8 mouse cellular contexts compared by ENCODE assay signal in the genomic region with DNA sequence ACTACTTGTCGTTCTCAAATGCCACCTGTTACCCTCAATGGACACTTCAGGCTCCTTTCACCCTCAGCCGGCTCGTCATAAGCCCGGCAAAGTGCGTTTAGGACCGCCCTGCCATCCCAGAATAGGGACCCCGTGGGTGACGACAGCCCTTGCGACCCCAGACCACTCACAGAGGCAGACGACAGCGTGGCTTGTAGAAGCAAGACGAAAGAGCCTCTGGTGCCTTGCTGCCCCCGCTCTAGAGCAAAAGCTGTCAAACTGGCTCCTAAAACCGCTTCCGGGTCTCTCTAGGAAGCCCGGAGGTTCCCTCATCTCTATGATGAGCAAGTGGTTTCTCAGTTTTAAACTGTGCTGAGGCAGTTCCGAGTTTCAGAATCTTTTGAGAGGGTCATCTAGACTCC. TPM values are rescaled to one million over a fixed set of nuclear protein-coding genes. Genes with fewer than 3 reads are reported as not detected.
DNase-seq lines count a peak whose midpoint lies in the region; ATAC-seq and TF ChIP-seq lines count a peak whose summit lies in the region.

A gene (minus strand): TSS at position 260 of the 401 bp plus-strand sequence.

- no peak within 1 kb of the TSS for H3ac ChIP-seq in myocyte (ENCODE audit: control insufficient read depth, insufficient read length)

- no peaks in the 10 kb centered on the region for H3K9me3 ChIP-seq in embryonic facial prominence, embryonic 14.5 days (ENCODE audit: control insufficient read depth, low read length)
- H3K9me3 ChIP-seq in heart, embryonic 14.5 days (ENCODE audit: control insufficient read depth, low read length) = no peaks in the 10 kb centered on the region
- H3K9me3 ChIP-seq in liver, embryonic 12.5 days (replicated peaks) = no peaks in the 10 kb centered on the region

- no peak for TF ChIP-seq CTCF in cerebellum, adult 2 months (IDR thresholded peaks at IDR 0.05; ENCODE audit: borderline replicate concordance, insufficient read depth, low read depth, low read length)

- WGBS in cerebellum, adult 2 months = 19% methylated on average over 17 of the region's 17 CpGs
- 13% methylated on average over 17 of the region's 17 CpGs for WGBS in embryonic facial prominence, embryonic 14.5 days
- 7% methylated on average over 17 of the region's 17 CpGs for WGBS in heart, embryonic 14.5 days
- WGBS in liver, embryonic 12.5 days (ENCODE audit: insufficient replicate concordance) = 7% methylated on average over 17 of the region's 17 CpGs

- peak within 1 kb of the TSS; percentile 47 for H3K4me3 ChIP-seq in cerebellum, adult 2 months (replicated peaks; ENCODE audit: insufficient read depth, low read depth, low read length)
- H3K4me3 ChIP-seq in embryonic facial prominence, embryonic 14.5 days (ENCODE audit: low read depth, low read length) = peak within 1 kb of the TSS; percentile 46
- peak within 1 kb of the TSS; percentile 56 to 81 for H3K4me3 ChIP-seq in heart, embryonic 14.5 days (ENCODE audit: control insufficient read depth in 1 of 2, insufficient read depth in 1 of 2, low read depth in 1 of 2, low read length in 2 of 2)
- peak within 1 kb of the TSS; percentile 60 for H3K4me3 ChIP-seq in liver, embryonic 12.5 days
- no peak within 1 kb of the TSS for H3K4me3 ChIP-seq in myocyte

- DNase-seq in cerebellum, adult 2 months = peak in 1 of 2 experiments; percentile 14
- no peak for DNase-seq in cerebellum, adult 11 months
- DNase-seq in embryonic facial prominence, embryonic 14.5 days (ENCODE audit: low spot score) = peak; percentile 69
- DNase-seq in kidney, postnatal 10 days = peak; percentile 69
- peak; percentile 21 to 37 for DNase-seq in spleen, postnatal 14 days (ENCODE audit: low spot score in 2 of 2)

- H3K9ac ChIP-seq in embryonic facial prominence, embryonic 14.5 days (ENCODE audit: low read depth, low read length) = peak within 1 kb of the TSS; percentile 63
- peak within 1 kb of the TSS; percentile 72 for H3K9ac ChIP-seq in heart, embryonic 14.5 days (ENCODE audit: low read length)
- peak within 1 kb of the TSS; percentile 67 for H3K9ac ChIP-seq in liver, embryonic 12.5 days

- H3K4me2 ChIP-seq in embryonic facial prominence, embryonic 14.5 days (ENCODE audit: low read depth, low read length) = peak within 1 kb of the TSS; percentile 65
- H3K4me2 ChIP-seq in heart, embryonic 14.5 days (ENCODE audit: low read length) = peak within 1 kb of the TSS; percentile 78
- H3K4me2 ChIP-seq in liver, embryonic 12.5 days = peak within 1 kb of the TSS; percentile 67
- H3K4me2 ChIP-seq in myocyte (ENCODE audit: low read depth) = peak within 1 kb of the TSS; percentile 42

- no peaks in the 10 kb centered on the region for H3K4me1 ChIP-seq in cerebellum, adult 2 months (ENCODE audit: control insufficient read depth, insufficient read depth, low read length)
- no peaks in the 10 kb centered on the region for H3K4me1 ChIP-seq in embryonic facial prominence, embryonic 14.5 days (ENCODE audit: control insufficient read depth, insufficient read depth, low read length)
- H3K4me1 ChIP-seq in heart, embryonic 14.5 days (ENCODE audit: control insufficient read depth in 2 of 2, insufficient read depth in 2 of 2, low read length in 2 of 2) = peaks cover 0 to 2% of the 10 kb centered on the region in 2 experiments; a peak in 2 of 4 replicates
- H3K4me1 ChIP-seq in liver, embryonic 12.5 days = no peaks in the 10 kb centered on the region

- H3K79me2 ChIP-seq in myocyte (ENCODE audit: control insufficient read depth, insufficient read depth) = no peaks in the 10 kb centered on the region

- TF ChIP-seq POLR2A in cerebellum, adult 2 months (IDR thresholded peaks at IDR 0.05; ENCODE audit: borderline replicate concordance, insufficient read depth, low read length) = no peak
- TF ChIP-seq POLR2A in myocyte (IDR thresholded peaks at IDR 0.05; ENCODE audit: insufficient read length, low read depth) = no peak

- no peaks in the 10 kb centered on the region for H3K27me3 ChIP-seq in cerebellum, adult 2 months (ENCODE audit: control insufficient read depth, insufficient read depth, low read length)
- no peaks in the 10 kb centered on the region; the same call in 1 of the 2 replicates for H3K27me3 ChIP-seq in embryonic facial prominence, embryonic 14.5 days (replicated peaks; ENCODE audit: control insufficient read depth, insufficient read depth, low read length)
- H3K27me3 ChIP-seq in heart, embryonic 14.5 days (ENCODE audit: control insufficient read depth, insufficient read depth, low read length) = 0 out of 2 replicates have a peak, but pooled peaks cover 2% of the 10 kb centered on the region
- H3K27me3 ChIP-seq in liver, embryonic 12.5 days (replicated peaks) = peaks cover 15% of the 10 kb centered on the region; the same call in 1 of the 2 replicates
- no peaks in the 10 kb centered on the region for H3K27me3 ChIP-seq in myocyte (ENCODE audit: control insufficient read depth, insufficient read depth, insufficient read length)

- no peak for ATAC-seq in embryonic facial prominence, embryonic 14.5 days (ENCODE audit: low read depth)
- no peak for ATAC-seq in heart, embryonic 14.5 days (ENCODE audit: insufficient number of reproducible peaks, insufficient read depth, low FRiP score, low read depth)
- 0 out of 2 replicates have a peak, but pooled peaks have one; percentile 24 for ATAC-seq in liver, embryonic 12.5 days

- H3K27ac ChIP-seq in cerebellum, adult 2 months (ENCODE audit: insufficient read depth, low read length) = no peak within 1 kb of the TSS
- no peak within 1 kb of the TSS for H3K27ac ChIP-seq in embryonic facial prominence, embryonic 14.5 days (replicated peaks; ENCODE audit: low read depth, low read length)
- no peak within 1 kb of the TSS for H3K27ac ChIP-seq in heart, embryonic 14.5 days (replicated peaks in 1 of 2; ENCODE audit: control insufficient read depth in 1 of 2, insufficient read depth in 1 of 2, low read depth in 2 of 2, low read length in 2 of 2)
- H3K27ac ChIP-seq in liver, embryonic 12.5 days = no peak within 1 kb of the TSS

- H3K36me3 ChIP-seq in embryonic facial prominence, embryonic 14.5 days (ENCODE audit: control insufficient read depth, insufficient read depth, low read length) = no peaks in the 10 kb centered on the region
- no peaks in the 10 kb centered on the region for H3K36me3 ChIP-seq in heart, embryonic 14.5 days (ENCODE audit: control insufficient read depth, insufficient read depth, low read length)
- no peaks in the 10 kb centered on the region for H3K36me3 ChIP-seq in liver, embryonic 12.5 days
- H3K36me3 ChIP-seq in myocyte (ENCODE audit: control insufficient read depth, insufficient read depth) = no peaks in the 10 kb centered on the region

TF ChIP-seq in myocyte, 11 proteins besides CTCF, POLR2A, EP300 and RAD21:
- TF ChIP-seq TCF3 (IDR thresholded peaks at IDR 0.05; ENCODE audit: insufficient read length, low read depth) (no peak), TCF12 (IDR thresholded peaks at IDR 0.05; ENCODE audit: insufficient read depth, poor library complexity, severe bottlenecking) (no peak), MYOD1 (IDR thresholded peaks at IDR 0.05; ENCODE audit: control insufficient read depth in 1 of 3, insufficient read length in 2 of 3, low read depth in 2 of 3) (no peak), POLR2AphosphoS2 (IDR thresholded peaks at IDR 0.05; ENCODE audit: insufficient read length, low read depth) (no peak), REST (IDR thresholded peaks at IDR 0.05; ENCODE audit: insufficient read depth, insufficient read length) (no peak), MAX (IDR thresholded peaks at IDR 0.05; ENCODE audit: low read depth) (no peak), MYOG (IDR thresholded peaks at IDR 0.05; ENCODE audit: control insufficient read depth in 1 of 3, insufficient read depth in 1 of 3, insufficient read length in 2 of 3, low read depth in 2 of 3) (no peak), E2F4 (IDR thresholded peaks at IDR 0.05; ENCODE audit: insufficient read depth) (no peak), CEBPB (IDR thresholded peaks at IDR 0.05; ENCODE audit: insufficient read depth, poor library complexity, severe bottlenecking) (no peak), USF1 (IDR thresholded peaks at IDR 0.05; ENCODE audit: low read depth) (no peak), SRF (IDR thresholded peaks at IDR 0.05; ENCODE audit: control insufficient read depth, insufficient read length, low read depth) (no peak)

RNA-seq across cellular contexts. Expression of the gene that starts here (rescaled TPM):
- 5.8 and 6.0 TPM in 2 replicates for polyA plus RNA-seq in cerebellum, adult 2 months (2012; rRNA removed)
- polyA plus RNA-seq in embryonic facial prominence, embryonic 14.5 days (2014; fragmentation: Nextera tagmentation; extraction: Ambion mirVana) = 2.5 and 4.7 TPM in 2 replicates
- polyA plus RNA-seq in heart, embryonic 14.5 days (2014; fragmentation: Nextera tagmentation; extraction: Ambion mirVana) = 0.46 and 0.55 TPM in 2 replicates
- polyA plus RNA-seq in liver, embryonic 12.5 days (2016; fragmentation: Nextera tagmentation; extraction: Ambion mirVana) = 0.91 and 1.4 TPM in 2 replicates
- 0.10 TPM for polyA plus RNA-seq in myocyte (2012; fragmentation: generic; extraction: Trizol)
